Mouse (Mus musculus) thymus, postnatal 4 days (tissue): ENCODE results near the gene Tmem212.

Experiments
- DNase-seq: peaks from one replicate; pipeline ENCODE4 v3.0.0; 2021

The Tmem212 gene

GRCm38 (mm10) chr3:27840311-27840710 is 55.9 kb downstream of the Tmem212 start:
- DNase-seq, result no peak

GRCm38 (mm10) chr3:27839795-27840194 is 56.4 kb downstream of the Tmem212 start:
- DNase-seq, result no peak

GRCm38 (mm10) chr3:27839231-27839630 is 56.9 kb downstream of the Tmem212 start:
- no peak for DNase-seq

GRCm38 (mm10) chr3:27836297-27836696 is 59.9 kb downstream of the Tmem212 start:
- no peak for DNase-seq

DNA sequence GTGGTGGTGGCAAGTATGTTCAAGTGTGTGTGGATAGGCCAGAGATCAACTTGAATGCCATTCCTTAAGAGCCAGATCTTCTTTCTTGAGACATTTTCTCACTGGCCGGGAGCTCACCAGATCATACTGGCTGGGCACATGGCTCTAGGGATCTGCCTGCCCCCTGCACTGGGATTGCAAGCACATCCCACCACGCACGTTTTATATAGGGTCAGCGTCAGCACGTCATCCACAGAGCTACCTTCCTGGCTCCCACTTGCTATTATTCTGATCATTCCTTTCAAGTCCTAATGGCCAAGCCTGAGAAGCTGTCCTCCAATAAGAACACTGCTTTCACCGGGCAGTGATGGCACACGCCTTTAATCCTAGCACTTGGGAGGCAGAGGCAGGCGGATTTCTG is 60.4 kb downstream of the Tmem212 start:
- DNase-seq, result no peak

DNA sequence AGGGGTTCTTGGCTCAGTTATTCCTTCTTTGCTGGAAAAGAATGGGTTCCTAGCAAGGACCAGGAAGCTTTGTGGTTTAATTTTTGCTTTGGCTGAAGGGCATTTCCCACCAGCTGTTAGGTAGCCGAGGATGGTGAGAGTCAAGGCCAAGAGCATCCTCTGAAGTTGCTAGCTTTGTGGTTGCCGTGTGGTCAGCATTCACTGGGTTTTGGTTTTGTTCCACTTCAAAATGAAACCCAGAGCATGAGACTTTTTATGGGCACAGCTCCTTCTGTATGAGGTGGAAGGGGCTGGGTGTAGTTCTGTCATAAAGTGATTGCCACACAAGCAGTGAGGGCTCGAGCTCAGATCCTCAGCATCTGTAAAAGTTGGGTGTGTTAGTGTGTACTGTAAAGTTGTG is 67.4 kb downstream of the Tmem212 start:
- no peak for DNase-seq

GRCm38 (mm10) chr3:27827236-27827635 is 68.9 kb downstream of the Tmem212 start:
- DNase-seq, result no peak

GRCm38 (mm10) chr3:27825985-27826384 is 70.2 kb downstream of the Tmem212 start:
- no peak for DNase-seq
